Mouse (Mus musculus) limb, embryonic 15.5 days (tissue): ENCODE results near the gene Atg2a. TPM values are rescaled to one million over a fixed set of nuclear protein-coding genes. Genes with fewer than 3 reads are reported as not detected.

Experiments used
- microRNA counts: library from miRNA; unstranded; fragments of <30 nt; microRNA quantifications from one replicate; lab custom pipeline; 2016
- microRNA-seq: library from miRNA; unstranded; fragments of <30 nt; microRNA quantifications from one replicate; pipeline ENCODE4, GENCODE M21; 2016
- polyA plus RNA-seq: library from polyadenylated mRNA; unstranded; fragments of >200 nt; fragmentation: Nextera tagmentation; extraction: Ambion mirVana; gene quantifications from 2 replicates; pipeline ENCODE4 v1.2.1, GENCODE M21; 2015

The Atg2a gene
- polyA plus RNA-seq, 1 experiment from 2014 or later = 9.0 TPM

MicroRNAs within 50 kb of the gene (microRNA counts, 519-probe panel; counts per million panel counts)
- microRNA mmu-miR-192 (lab: Ali Mortazavi, UCI) = 1,921 counts per million, percentile 32 among the panel's probes with 10 or more counts

Small RNA genes lying within 50 kb of the gene (microRNA-seq; reads per million reads assigned to microRNA genes)
- gene Mir192 = 67.5 reads per million, percentile 45 among the genes with 10 or more reads in this experiment
- gene Mir194-2 = 42.6 reads per million, percentile 39 among the genes with 10 or more reads in this experiment

Other genes with a start within 250 kb of the Atg2a start
- gene Capn1, start 225.8 kb upstream of the Atg2a start, polyA plus RNA-seq = 21.1 and 26.0 TPM in 2 replicates
- 34.1 and 34.5 TPM in 2 replicates for gene Syvn1, start 195.1 kb upstream of the Atg2a start, polyA plus RNA-seq
- 66.8 and 67.5 TPM in 2 replicates for gene Mrpl49, start 183.9 kb upstream of the Atg2a start, polyA plus RNA-seq
- gene Fau, start 183.8 kb upstream of the Atg2a start, polyA plus RNA-seq = 723 and 835 TPM in 2 replicates
- 33.0 and 33.6 TPM in 2 replicates for gene Znhit2, start 180.5 kb upstream of the Atg2a start, polyA plus RNA-seq
- gene Tm7sf2, start 173.3 kb upstream of the Atg2a start, polyA plus RNA-seq = 19.0 and 28.8 TPM in 2 replicates
- gene Vps51, start 164.4 kb upstream of the Atg2a start, polyA plus RNA-seq = 64.4 and 72.6 TPM in 2 replicates
- gene Tmem262, start 161.6 kb upstream of the Atg2a start, polyA plus RNA-seq = not detected in 2 replicates
- 1.8 and 1.9 TPM in 2 replicates for gene Gm28374, start 159.4 kb upstream of the Atg2a start, polyA plus RNA-seq
- 88.8 and 93.6 TPM in 2 replicates for gene Zfpl1, start 156.7 kb upstream of the Atg2a start, polyA plus RNA-seq
- gene Cdca5, start 156.7 kb upstream of the Atg2a start, polyA plus RNA-seq = 26.3 and 27.1 TPM in 2 replicates
- gene AC131692.1, start 147.2 kb upstream of the Atg2a start, polyA plus RNA-seq = 0.47 TPM in 1 of 2 replicates, not detected in the other
- gene Naaladl1, start 135.9 kb upstream of the Atg2a start, polyA plus RNA-seq = 0.22 and 0.28 TPM in 2 replicates
- gene Sac3d1, start 123.0 kb upstream of the Atg2a start, polyA plus RNA-seq = 43.7 and 49.1 TPM in 2 replicates
- 32.3 and 34.7 TPM in 2 replicates for gene Snx15, start 113.4 kb upstream of the Atg2a start, polyA plus RNA-seq
- 0.13 and 0.24 TPM in 2 replicates for gene Batf2, start 100.7 kb upstream of the Atg2a start, polyA plus RNA-seq
- 89.2 and 89.9 TPM in 2 replicates for gene Arl2, start 100.1 kb upstream of the Atg2a start, polyA plus RNA-seq
- 0.19 TPM in 1 of 2 replicates, not detected in the other for gene Majin, start 57.3 kb upstream of the Atg2a start, polyA plus RNA-seq
- 1.8 and 2.1 TPM in 2 replicates for gene Gpha2, start 15.3 kb upstream of the Atg2a start, polyA plus RNA-seq
- gene Ppp2r5b, start 5.8 kb upstream of the Atg2a start, polyA plus RNA-seq = 26.1 and 30.0 TPM in 2 replicates
- gene Ehd1, start 35.1 kb downstream of the Atg2a start, polyA plus RNA-seq = 93.6 and 103 TPM in 2 replicates
- gene Cdc42bpg, start 64.8 kb downstream of the Atg2a start, polyA plus RNA-seq = 1.4 and 2.0 TPM in 2 replicates
- 81.5 and 81.7 TPM in 2 replicates for gene Men1, start 93.3 kb downstream of the Atg2a start, polyA plus RNA-seq
- gene Map4k2, start 99.5 kb downstream of the Atg2a start, polyA plus RNA-seq = 14.6 and 16.2 TPM in 2 replicates
- gene Sf1, start 122.0 kb downstream of the Atg2a start, polyA plus RNA-seq = 115 TPM in 2 replicates
- 23.4 and 89.0 TPM in 2 replicates for gene Pygm, start 142.7 kb downstream of the Atg2a start, polyA plus RNA-seq
- gene Rasgrp2, start 157.7 kb downstream of the Atg2a start, polyA plus RNA-seq = 35.8 and 38.8 TPM in 2 replicates
- 0.96 and 1.4 TPM in 2 replicates for gene Nrxn2, start 177.1 kb downstream of the Atg2a start, polyA plus RNA-seq